Mouse (Mus musculus) embryo, embryonic 10 days (tissue): Measurements from ENCODE around the gene Map1b.

Source experiments
- DNase-seq: peaks from one replicate; pipeline ENCODE4 v3.0.0-alpha.2; 2015; ENCODE audit warnings: low spot score

The Map1b gene

DNA sequence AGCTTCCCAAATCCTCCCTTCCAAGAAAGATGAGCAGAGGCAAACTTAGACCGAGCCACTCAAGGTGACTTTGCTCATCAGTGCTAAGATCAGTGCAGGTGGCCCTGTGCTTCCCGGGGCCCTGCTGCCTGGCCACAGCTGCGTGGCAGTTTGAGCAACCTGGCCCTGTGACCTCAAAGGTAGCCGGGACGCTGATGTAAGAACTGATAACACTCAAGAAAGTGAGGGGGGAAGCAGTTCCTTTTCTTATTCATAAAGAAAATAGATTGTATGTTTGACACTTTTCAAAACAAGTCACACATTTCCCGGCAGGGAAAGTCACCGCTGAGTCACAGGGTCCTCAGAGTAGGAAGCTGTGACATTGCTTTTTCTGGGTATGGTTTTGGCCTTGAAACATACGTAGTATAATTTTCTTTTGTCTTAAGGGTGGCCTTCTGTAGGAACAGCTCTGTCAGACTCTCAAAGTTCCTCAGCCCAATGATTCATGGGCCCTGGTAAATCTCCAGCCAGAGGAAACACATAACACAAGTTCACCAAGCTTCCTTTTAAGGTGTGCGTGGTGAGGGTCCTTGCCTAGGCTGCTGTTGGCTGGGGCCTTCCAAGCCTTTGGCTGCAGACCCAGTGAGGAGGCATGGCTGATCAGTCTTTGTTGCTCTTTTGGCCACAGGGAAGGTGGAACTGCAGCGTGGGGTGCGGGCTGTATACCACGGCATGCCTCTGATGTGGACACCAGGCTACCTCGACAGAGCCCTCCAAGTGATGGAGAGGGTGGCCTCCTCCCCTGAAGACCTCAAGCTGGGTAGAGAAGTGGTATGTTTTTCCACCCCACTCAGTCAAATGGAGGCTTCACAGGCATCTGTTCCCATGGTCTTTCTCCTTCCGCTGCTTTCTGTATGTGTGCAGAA is 105.5 kb downstream of the Map1b start:
- DNase-seq: no peak

DNA sequence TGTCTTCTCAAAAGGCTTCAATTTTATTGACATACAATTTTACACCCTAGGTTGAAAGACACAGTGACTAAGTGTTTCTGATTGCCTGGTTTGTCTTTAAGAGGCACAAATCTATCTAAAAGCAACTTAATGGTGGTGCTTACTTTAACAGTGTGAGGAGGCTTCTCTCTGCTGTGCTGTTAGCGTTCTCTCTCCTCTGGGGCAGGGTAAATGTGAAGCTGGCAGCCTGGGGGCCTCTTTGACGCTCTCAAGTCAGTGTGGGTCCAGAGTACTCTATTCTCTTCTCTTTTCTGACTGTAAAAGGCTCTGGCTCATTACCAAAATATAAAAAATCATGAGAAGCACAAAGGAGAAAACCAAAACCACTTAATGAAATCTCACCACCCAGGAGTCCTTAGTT is 107.1 kb downstream of the Map1b start:
- DNase-seq: no peak

DNA sequence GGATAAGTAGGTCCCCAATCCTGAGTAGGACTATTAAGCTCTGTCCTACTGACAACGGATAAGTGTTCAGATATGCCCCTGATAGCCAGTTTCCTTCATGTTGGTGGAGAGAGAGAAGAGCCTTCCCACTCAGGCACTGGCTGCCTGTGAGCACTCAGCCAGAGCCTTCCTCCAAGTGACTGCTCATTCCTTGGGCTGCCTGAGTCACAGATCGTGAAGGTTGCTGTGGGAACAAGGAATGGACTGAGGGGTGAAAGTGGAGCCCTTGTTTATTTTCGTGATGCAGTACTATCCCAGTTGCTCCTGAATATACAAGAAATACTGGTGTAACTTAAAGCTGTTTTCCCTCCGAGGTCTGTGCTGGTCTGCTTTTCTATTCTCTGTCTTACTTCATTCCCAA is 117.0 kb downstream of the Map1b start:
- DNase-seq: no peak

DNA sequence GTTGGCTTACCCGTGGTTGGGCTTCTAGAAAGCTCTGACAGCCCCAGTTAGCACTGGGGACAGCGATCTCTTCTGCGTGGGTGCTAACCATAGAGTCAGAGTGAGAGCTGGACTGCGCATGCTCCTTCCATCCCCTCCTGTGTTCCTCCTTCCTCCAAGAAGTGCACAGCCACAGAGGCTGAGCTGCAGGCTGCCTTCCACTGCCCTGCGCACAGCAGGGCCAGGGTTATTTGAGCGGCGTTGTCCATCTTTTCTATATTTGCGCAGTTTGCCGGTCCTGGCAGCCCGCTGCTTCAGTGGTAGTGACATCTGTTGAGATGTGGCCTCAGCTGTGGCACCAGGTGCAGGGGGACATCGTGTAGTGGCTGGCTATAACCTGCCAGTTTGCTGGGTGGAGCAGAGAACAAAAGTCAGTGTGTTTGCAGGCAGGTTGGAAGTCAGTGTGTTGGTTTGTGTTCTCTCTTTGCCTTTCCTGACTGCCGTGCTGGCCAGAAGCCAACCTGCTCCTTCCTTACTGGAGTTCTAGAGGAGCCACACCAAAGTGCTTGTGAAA is 118.1 kb downstream of the Map1b start:
- DNase-seq: no peak

DNA sequence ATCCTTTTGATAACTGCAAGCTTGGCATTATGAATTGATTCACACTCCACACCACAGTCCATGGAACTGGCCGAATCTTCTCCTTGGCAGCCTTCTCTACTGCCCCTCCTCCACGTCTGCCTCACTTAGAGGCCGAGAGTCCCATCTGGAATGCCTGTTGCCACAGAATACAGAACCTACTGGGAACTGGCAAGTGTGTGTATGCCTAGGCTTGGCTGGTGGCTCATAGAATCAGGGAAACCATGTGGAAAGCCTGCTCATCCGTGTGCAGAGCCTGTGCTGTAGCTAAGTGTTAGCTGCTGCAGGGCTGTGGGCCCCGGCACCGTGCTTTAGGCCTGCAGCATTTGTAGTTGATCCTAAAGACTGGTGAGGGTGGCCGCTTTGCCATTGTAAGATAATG is 119.1 kb downstream of the Map1b start:
- DNase-seq: peak; percentile 14

DNA sequence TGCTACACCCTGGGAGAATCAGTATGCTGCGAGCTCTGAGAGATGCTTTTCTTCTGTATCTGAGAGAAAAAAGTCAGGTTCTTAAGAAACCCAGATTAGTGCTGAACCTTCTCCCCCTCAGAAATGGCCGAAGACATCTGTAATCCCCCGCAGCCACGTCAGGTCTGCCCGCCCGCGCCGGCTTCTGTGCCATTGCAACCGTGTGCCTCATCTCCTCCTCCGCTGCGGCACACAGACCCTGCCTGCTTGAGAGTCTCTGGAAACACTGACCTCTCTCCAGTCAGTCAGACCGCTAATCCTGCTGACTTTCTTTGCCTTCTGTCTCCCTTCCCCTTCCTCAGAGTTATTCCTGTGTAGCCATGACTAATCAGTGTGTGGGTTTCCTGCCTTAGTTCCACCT is 120.8 kb downstream of the Map1b start:
- peak; percentile 54 for DNase-seq

DNA sequence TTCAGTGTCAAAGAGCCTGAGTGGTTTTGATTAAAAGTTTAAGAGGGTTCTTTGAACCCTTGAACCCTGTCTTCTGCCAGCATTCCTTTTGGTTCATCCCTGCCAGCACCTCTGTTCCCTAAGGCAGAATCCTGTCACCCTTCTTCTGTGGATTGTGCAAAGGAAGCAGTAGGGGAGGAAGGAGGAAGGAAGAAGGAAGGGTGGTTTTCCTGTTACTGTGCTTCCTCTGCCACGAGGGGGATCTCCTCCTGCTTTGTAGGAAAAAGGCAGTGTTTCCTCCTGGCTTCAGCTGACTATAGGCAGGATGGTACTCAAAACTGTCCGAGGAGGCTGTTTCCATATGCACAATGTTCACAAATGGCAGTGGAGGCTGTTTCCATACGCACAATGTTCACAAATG is 121.6 kb downstream of the Map1b start:
- no peak for DNase-seq

DNA sequence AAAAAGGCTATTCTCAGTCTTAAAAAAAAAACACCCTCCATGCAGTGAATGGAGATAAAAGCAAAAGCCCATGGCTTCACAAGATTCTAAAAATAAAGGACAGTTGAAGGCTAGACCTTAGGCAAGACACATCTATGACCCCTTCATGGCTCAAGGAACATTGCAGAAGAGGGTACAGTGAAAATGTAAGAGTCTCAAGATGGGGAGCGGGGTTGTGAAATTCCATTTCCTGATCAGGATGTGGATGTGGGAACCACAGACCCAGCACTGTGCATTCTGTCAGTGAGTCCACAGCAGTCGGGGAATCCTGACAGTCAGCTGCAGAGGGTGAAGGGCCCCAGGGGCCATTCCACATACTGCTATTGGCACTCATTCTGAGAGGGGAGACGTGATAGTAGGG is 123.2 kb downstream of the Map1b start:
- no peak for DNase-seq

DNA sequence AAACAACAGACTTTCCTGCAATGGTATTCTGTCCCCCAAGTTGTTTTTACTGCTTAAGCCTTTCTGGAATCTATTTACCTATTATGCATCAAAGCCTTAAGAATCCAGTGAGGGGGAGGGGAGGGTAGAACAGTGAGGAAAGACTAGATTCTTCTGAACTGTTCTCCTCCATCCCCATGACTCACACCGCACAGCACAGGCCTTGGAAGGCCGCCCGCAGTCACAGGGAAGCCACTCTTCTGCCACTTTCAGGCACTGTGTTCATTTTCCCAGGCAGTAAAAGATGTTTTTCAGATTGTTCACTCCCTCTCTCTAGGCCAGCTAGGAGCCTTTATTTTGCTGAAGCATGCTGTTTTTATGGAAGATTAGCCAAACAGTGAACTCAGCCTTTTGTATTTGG is 124.9 kb downstream of the Map1b start:
- DNase-seq: no peak

DNA sequence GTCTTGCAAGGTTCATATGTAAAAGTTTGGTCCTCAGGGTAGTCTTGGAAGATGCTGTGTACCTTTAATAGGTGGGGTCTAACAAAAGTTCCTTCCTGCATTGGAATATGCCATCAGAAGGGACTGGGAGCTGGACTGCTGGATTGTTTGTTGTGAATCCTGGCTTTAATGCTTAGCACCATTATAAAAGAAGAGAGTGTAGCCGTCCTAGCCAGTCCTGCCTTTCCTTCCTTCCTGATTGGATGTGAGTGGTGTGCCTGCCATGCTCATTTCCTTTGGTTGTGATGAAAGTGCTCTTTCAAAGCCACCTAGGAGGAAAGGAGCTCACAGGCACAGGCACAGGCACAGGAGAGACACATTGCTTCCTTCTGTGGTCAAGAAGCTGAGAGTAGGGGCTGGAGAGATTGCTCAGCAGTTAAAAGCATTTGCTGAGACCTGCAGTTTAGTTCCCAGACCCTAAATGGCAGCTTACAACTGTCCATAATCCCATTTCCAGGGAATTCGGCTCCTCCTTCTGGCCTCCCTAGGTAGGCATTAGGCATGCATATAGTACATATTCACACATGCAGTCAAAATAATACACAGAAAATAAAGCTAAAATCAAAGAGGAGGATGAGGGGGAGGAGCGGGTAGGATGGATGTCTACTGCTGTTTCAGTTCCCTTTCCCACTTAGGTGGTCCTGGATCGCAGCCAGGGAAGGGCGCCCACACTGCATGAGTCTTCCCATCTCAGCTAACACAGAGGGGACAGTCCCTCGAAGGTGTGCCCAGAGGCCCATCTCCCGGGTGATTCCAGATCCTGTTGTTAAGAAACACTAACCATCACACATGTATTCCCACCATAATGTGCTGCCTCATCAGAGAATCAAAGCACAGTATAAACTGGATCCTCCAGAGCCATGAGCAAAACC is 128.2 kb downstream of the Map1b start:
- no peak for DNase-seq

DNA sequence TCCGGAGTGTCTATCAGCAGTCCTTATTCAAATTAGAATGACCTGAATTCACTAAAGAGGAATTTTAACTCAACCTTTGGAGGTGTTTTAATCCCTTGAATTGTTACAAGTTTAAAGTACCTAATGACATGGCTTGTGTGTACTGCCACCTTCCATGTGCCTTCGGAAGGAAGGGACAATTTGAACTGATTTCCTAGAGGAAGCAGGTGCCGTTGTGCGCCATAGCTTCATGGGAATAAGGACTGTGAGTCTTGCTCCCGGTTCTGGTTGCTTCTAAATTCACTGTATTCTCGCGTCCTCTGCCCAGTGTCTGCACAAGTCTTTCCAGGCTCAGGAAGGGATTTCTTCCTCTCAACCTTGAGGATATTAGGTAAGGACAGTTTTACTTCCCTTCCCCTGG is 130.0 kb downstream of the Map1b start:
- no peak for DNase-seq

DNA sequence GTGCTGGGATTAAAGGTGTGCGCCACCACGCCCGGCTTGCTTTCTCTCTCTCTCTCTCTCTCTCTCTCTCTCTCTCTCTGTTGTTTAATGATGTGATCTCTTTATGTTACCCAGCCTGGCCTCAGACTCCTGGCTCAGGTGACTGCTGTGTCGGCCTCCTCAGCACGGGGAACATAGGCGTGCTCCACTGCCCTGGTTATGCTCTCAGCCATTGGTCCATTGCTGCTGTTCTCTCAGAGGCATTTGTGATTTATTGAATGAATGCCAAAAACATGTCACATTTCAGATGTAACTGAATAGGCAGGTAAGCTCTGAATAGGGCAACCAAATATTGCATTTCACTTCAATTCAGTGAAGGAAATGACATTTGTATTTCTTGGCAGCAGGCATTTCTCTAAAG is 130.4 kb downstream of the Map1b start:
- DNase-seq: no peak

DNA sequence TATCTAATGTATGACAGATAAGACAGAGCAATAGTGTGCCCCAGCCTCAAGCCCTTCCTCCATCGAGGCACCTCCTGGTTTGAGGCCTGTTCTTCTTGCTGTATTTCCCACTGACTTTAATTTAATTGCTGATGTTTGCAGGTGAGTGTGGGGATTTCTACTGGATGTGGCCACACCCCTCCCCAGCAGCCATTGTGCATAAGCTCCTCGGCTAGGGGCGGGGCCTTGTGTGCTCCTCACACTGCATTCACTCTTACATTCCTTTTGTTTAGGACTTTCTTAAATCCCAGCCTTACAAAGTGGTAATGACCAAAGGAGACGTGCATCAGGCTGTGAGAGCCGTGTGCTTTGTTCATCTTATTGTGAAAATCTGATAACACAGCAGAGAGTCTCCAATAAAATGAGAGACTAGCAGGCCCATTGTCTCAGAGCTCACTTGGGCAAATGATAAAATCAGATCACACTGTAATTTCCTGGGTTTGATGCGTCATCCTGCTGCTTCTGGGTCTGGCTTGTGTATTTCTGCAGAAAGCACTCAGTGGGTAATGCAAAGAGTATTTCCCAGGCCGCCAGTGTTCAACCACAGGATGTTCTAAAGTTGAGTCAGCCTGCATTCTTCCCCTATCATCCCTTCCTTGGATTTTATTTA is 131.7 kb downstream of the Map1b start:
- no peak for DNase-seq

DNA sequence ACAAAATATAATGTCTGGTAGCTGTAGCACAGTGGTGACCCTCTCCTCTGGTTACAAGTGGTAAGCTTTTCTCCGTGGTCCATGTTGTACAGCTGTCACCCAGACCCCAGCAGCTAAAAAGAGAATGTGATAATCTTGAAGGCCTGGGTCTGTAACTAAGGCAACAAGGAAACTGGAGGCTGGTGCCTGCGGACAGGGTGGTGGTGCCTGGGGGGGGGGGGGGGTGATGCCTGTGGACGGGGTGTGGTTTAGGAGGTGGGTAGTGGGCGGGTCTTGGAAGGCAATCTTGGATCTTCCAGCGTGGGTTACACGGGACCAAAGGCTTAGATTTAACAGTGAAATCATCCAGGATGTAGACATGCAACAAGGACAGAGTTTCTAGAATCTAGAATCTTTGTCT is 134.0 kb downstream of the Map1b start:
- DNase-seq: no peak

DNA sequence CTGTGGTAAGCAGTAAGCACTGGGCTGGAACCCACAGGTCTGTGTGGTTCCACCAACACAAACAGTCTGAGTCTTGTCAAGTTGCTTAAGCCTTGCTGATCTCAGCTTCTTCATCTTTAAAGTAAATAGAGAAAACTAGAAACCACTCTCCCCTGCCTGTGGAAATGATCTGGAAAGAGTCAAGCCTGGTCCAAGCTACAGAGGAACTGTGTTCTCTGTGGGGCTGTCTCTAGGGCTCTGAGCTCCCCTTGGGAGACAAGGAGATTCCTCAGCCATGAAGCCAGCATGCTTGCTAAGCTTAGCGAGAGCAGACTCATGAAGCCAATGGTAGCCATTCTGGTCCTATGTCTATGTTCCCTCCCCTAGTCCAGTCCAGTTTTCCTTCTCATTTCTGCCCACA is 138.1 kb downstream of the Map1b start:
- DNase-seq: no peak

DNA sequence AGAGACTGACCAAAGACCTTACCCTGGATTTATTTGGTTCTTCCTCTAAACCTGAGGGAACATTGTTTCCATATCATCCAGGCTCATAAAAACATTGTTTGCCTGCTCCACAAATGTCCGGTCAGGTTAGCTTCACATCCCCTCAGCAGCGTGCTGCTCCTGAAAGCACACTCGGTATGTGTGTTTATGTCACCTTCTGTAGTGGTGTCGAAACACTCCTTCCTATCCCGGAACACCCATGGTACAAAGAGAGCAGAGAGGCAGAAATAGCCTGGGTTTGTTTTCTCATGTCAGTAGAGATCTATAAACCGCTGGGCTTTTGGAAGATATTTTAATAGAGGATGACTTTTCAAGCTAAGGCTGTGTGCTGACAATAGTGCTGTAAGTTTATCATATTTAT is 139.3 kb downstream of the Map1b start:
- DNase-seq: no peak

DNA sequence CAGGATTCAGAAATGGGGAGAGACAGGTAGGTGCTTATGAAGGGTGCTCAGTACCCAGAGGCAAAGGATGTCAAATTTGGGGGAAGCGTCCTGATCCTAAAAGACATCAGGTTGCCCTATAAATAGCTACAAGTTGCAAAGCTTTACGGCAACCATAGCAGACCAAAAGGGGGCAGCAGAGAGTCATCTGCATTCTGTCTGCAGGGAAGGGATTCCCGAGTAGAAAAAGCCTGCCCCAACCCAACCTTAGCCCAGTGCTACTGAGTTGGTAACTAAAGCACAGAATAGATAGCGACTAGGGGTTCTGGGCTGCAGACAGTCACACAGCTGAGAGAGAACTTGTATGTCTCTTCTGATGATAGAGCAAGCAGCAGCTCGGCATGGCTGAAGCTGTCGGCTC is 140.8 kb downstream of the Map1b start:
- peak; percentile 85 for DNase-seq

DNA sequence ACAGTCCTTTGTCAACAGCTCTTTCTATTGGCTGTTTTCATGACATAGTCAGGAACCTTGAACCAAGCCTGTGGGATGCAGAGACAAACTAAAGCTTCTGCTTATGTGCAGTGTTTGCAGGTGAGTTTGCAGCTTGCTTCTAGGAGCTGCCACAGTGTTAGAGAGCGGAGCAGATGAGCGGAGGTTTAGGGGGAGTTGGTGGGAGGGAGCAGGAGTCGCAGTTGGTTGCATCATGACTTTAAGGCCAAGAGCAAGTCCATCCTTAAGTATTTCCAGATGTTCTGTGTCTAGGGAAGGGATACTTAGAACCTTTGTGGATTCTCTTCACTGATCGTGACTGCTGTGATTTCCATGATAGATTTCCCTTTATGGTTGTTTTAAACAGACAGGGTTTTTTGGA is 142.1 kb downstream of the Map1b start:
- peak; percentile 44 for DNase-seq

DNA sequence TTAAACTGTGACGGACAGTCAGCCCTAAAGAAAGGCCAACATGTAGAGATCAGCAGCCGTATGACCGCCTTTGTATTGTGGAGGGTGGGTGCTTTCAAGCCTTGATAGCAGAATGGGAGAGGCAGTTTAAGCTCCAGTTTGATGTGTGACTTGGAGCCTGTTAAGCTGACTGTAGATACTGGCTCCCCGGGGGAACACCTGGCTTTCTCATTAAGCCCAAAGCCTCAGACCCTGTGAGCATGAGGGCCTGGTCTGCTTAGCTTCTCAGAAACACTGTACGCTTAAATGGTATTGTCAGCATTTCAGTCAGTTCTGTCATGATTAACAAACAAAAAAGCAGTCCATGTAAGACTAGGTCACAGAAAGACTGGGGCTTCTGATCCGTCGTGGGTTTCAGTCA is 142.7 kb downstream of the Map1b start:
- no peak for DNase-seq
